Mouse (Mus musculus): ENCODE results near the gene Ascc2. TPM values are rescaled to one million over a fixed set of nuclear protein-coding genes. Genes with fewer than 3 reads are reported as not detected.
"Not testable (repeated sequence)": the region's sequence is repeated elsewhere in the genome, so short reads cannot be mapped to it uniquely, and the experiment has no call there.

Gene Ascc2
- polyA plus RNA-seq, 1 experiment, result 30.5 TPM

DNA sequence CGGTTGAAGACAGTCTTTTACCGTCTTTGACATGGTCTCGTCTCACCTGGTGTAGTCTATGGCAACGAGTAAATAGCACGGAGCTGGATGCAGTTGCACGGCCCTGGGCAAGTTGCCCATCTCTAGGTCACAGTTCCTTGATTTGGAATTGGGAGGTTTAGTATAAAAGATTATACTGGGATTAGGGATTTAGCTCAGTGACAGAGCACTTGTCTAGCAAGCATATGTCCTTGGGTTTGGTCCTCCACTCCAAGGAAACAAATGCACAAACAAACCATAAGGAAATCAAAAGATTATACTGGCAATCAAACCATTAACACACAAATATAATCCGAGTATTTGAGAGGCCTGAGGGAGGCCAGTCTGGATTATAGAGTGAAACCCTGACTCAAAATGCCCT is 9.9 kb upstream of the Ascc2 start:
- Histone ChIP-seq H3K27me3 (replicated peaks) (peaks cover 10% of the 10 kb centered on the region), H3K36me3 (replicated peaks; ENCODE audit: low read length) (no peaks in the 10 kb centered on the region), H3K9me3 (no peaks in the 10 kb centered on the region), H3K4me1 (peaks cover 40% of the 10 kb centered on the region), H3K4me3 (replicated peaks) (no peak overlapping the region)
- no peak for TF ChIP-seq FLI1 (IDR thresholded peaks at IDR 0.05; ENCODE audit: low read length)
- no peak for TF ChIP-seq GATA1 (IDR thresholded peaks at IDR 0.05; ENCODE audit: borderline replicate concordance, low read length)

DNA sequence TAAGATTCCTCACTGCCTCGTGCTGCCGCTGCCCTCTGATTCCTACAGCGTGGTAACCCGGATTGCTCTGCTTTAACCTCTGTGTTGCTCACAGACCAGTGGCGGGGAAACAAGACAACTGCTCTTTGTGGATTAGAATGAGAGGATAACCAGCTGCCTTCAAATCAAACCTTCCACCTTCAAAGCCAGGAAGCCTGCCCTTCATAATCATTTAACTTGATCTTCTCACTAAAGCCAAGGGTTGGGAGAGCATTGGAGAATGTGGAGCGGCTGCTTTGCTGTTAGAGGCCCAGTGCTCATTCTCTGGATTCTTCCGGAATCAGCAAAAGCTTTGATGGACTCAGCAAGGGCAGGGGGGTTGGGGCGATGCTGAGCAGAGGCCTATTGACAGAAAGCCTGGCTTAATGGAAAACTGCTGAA is 7.7 kb upstream of the Ascc2 start:
- peaks cover 4% of the 10 kb centered on the region for H3K27me3 ChIP-seq (replicated peaks)

DNA sequence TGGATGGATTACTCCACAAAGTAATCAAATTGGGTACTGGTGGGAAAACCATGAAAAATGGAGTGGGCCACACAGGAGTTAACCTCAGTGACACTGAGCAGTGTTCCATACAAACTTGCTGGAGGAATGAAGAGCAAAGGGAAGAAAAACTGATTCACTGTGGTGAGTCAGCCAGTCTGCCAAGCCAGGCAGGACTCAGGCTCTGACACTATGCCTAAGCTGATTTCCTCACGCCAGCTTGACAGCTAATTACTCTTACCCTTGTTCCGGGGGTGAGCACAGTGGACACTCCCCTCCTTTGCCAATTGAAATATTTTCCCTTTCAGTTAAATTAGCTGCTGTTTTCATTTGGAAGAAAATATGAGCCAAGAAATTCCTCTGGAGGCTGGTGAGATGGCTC is 4.1 kb upstream of the Ascc2 start:
- Histone ChIP-seq H3K27me3 (replicated peaks) (no peaks in the 10 kb centered on the region), H3K4me3 (replicated peaks) (no peak overlapping the region), H3K9me3 (no peaks in the 10 kb centered on the region), H3K36me3 (replicated peaks; ENCODE audit: low read length) (no peaks in the 10 kb centered on the region), H3K4me1 (peaks cover 63% of the 10 kb centered on the region)
- TF ChIP-seq FLI1 (IDR thresholded peaks at IDR 0.05; ENCODE audit: low read length) (no peak), GATA1 (IDR thresholded peaks at IDR 0.05; ENCODE audit: borderline replicate concordance, low read length) (no peak)

More for the DNA sequence above, 7.7 kb upstream of the Ascc2 start:
- TF ChIP-seq GATA1 (IDR thresholded peaks at IDR 0.05; ENCODE audit: borderline replicate concordance, low read length), result no peak
- TF ChIP-seq FLI1 (IDR thresholded peaks at IDR 0.05; ENCODE audit: low read length), result no peak
- peaks cover 48% of the 10 kb centered on the region for H3K4me1 ChIP-seq
- no peak overlapping the region for H3K4me3 ChIP-seq (replicated peaks)
- H3K36me3 ChIP-seq (replicated peaks; ENCODE audit: low read length), result no peaks in the 10 kb centered on the region
- no peaks in the 10 kb centered on the region for H3K9me3 ChIP-seq

DNA sequence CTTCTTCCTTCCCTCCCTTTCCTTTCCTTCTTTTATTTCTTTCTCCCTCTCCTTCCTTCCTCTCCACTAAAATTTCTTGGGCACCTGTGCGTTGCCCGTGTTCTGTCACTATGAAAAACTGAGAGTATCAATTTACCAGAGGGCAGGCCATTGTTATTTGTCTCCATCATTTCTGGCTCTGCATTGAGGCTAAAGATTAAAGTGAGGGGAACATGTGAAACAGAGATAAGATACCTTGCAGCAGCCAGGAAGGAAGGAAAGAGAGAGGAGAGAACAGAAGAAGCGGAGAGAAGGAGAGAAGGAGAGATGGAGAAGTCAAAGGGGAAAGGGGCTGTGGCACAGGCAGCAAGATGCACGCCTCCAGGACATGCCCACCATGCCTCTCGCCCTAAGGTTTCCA is 3.2 kb upstream of the Ascc2 start:
- TF ChIP-seq GATA1 (IDR thresholded peaks at IDR 0.05; ENCODE audit: borderline replicate concordance, low read length) (no peak), FLI1 (IDR thresholded peaks at IDR 0.05; ENCODE audit: low read length) (no peak)
- no peaks in the 10 kb centered on the region for H3K9me3 ChIP-seq
- peaks cover 66% of the 10 kb centered on the region for H3K4me1 ChIP-seq
- peaks cover 3% of the 10 kb centered on the region for H3K36me3 ChIP-seq (replicated peaks; ENCODE audit: low read length)
- no peak overlapping the region for H3K4me3 ChIP-seq (replicated peaks)
- no peaks in the 10 kb centered on the region for H3K27me3 ChIP-seq (replicated peaks)

DNA sequence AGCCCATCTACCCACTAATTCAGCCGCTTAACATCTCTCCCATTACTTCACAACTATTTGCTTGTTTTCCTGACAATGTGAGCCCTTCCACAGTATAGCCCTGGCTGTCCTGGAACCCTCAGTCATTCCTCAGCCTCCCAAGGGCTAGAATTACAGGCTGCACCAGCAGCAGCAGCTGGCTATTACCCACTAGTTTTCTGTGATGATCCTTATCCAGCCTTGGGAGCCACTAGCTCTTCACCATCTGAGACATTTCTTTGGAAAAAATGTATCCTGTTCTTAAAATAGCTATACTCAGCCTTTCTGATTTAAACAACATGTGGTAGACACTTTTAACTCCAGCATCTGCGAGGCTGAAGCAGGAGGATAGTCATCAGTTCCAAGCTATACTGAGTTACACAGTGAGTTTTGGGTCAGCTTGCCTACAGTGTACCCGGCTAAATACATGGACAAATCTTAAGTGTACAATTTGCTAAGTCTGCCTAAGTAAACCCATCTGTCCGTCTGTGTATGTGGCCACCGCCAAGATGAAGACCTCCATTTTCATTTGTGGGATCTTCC is 685 bp upstream of the Ascc2 start:
- no peaks in the 10 kb centered on the region for H3K27me3 ChIP-seq (replicated peaks)
- H3K9me3 ChIP-seq, result no peaks in the 10 kb centered on the region
- H3K4me1 ChIP-seq, result peaks cover 57% of the 10 kb centered on the region
- peak overlapping the region; percentile 96 for H3K4me3 ChIP-seq (replicated peaks)
- peaks cover 19% of the 10 kb centered on the region for H3K36me3 ChIP-seq (replicated peaks; ENCODE audit: low read length)
- TF ChIP-seq FLI1 (IDR thresholded peaks at IDR 0.05; ENCODE audit: low read length), result no peak
- no peak for TF ChIP-seq GATA1 (IDR thresholded peaks at IDR 0.05; ENCODE audit: borderline replicate concordance, low read length)

DNA sequence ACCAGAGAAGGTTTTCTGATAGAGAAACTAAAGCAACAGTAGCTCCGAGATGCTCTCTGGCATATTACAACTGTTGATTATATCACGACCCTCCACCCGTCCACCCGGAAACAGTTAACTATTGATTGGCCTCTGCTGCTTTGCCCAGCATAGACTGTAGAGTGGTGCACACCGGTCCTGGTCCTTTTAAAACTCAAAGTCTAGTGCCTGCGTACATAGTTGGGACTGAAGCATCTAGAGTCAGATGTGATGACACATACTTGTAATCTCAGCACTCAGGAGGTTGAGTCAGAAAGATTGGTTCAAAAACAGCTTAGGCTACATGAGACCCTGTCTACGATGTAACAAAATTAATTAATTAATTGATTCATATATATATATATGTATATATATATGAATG is 714 bp downstream of the Ascc2 start:
- H3K9me3 ChIP-seq, result no peaks in the 10 kb centered on the region
- peaks cover 54% of the 10 kb centered on the region for H3K4me1 ChIP-seq
- peak overlapping the region; percentile 96 for H3K4me3 ChIP-seq (replicated peaks)
- TF ChIP-seq GATA1 (IDR thresholded peaks at IDR 0.05; ENCODE audit: borderline replicate concordance, low read length) (no peak), FLI1 (IDR thresholded peaks at IDR 0.05; ENCODE audit: low read length) (no peak)
- H3K27me3 ChIP-seq (replicated peaks), result no peaks in the 10 kb centered on the region
- peaks cover 32% of the 10 kb centered on the region for H3K36me3 ChIP-seq (replicated peaks; ENCODE audit: low read length)

DNA sequence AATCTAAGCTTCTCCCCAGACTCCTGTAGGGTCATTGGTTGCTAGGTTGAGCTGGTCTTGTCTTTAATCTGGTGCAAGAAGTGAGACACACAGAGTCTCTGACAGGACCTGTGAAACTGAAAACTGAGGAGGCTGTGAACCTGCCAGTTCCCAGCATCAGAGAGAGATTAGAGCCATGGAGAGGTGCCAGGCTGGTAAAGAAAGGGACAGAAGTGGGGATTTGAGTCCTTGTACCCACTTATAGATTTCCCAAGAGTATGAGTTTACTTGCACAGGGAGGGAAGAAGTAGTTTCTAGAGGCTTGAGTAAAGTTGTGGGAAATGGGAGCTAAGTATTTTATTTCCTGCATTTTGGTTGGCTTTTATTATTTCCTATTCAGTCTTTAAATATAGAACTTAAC is 3.6 kb downstream of the Ascc2 start:
- no peaks in the 10 kb centered on the region for H3K27me3 ChIP-seq (replicated peaks)
- TF ChIP-seq GATA1 (IDR thresholded peaks at IDR 0.05; ENCODE audit: borderline replicate concordance, low read length) (no peak), FLI1 (IDR thresholded peaks at IDR 0.05; ENCODE audit: low read length) (no peak)
- H3K9me3 ChIP-seq, result no peaks in the 10 kb centered on the region
- H3K36me3 ChIP-seq (replicated peaks; ENCODE audit: low read length), result peaks cover 57% of the 10 kb centered on the region
- peaks cover 46% of the 10 kb centered on the region for H3K4me1 ChIP-seq
- no peak overlapping the region for H3K4me3 ChIP-seq (replicated peaks)

DNA sequence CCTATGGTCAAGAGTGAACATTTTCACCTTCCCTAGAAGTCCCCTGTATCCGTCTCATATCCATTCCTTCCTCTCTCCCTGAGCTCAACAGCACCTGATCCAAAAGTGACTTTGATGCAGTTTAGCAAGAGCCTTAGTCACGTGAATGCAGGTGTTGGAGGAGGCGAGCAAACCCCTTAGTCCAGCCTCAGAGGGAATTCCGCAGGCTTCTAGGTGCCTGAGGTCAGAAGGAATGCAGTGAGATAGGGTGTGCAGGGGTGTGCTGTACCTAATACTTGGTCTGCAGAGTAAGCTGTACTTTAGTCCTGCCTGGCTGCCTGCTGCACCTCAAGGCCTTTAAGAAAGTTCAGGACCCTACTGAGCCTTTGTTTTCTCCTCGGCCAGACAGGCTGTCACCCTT is 6.2 kb downstream of the Ascc2 start:
- peaks cover 25% of the 10 kb centered on the region for H3K4me1 ChIP-seq
- no peak overlapping the region for H3K4me3 ChIP-seq (replicated peaks)
- peaks cover 82% of the 10 kb centered on the region for H3K36me3 ChIP-seq (replicated peaks; ENCODE audit: low read length)
- no peaks in the 10 kb centered on the region for H3K27me3 ChIP-seq (replicated peaks)
- no peak for TF ChIP-seq GATA1 (IDR thresholded peaks at IDR 0.05; ENCODE audit: borderline replicate concordance, low read length)
- TF ChIP-seq FLI1 (IDR thresholded peaks at IDR 0.05; ENCODE audit: low read length), result no peak
- no peaks in the 10 kb centered on the region for H3K9me3 ChIP-seq

DNA sequence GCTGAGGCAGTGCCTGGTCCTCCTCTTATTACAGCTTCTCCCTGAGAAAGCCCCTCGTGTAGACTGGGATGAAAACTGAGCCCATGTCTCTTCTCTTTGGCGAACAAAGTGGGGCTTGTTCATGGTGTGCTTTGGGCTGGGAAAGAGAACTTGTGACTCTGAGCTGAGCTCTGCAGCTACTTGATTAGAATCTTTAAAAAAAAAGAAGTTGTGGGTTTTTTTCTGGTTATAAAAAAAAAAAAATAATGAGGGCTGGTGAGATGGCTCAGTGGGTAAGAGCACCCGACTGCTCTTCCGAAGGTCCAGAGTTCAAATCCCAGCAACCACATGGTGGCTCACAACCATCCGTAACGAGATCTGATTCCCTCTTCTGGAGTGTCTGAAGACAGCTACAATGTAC is 7.6 kb downstream of the Ascc2 start:
- not testable (repeated sequence) for H3K27me3 ChIP-seq (replicated peaks); H3K4me3 ChIP-seq (replicated peaks)
- peaks cover 92% of the 10 kb centered on the region for H3K36me3 ChIP-seq (replicated peaks; ENCODE audit: low read length)

DNA sequence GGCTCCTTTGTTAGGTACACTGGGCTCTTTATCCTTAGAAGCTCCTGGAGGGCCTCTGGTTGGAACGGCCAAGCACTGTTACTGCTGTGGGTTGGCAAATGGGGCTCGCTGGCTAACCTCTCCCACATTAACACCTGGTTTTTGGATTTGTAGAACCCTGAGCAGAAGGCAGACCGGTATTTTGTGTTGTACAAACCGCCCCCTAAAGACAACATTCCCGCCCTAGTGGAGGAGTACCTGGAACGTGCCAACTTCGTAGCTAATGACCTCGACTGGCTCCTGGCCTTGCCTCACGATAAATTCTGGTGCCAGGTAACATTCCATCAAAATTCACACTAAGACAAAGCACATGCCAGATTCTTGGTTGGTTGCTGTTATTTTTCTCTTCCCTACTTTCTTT is 8.9 kb downstream of the Ascc2 start:
- no peaks in the 10 kb centered on the region for H3K9me3 ChIP-seq
- H3K27me3 ChIP-seq (replicated peaks), result no peaks in the 10 kb centered on the region
- H3K4me3 ChIP-seq (replicated peaks), result no peak overlapping the region
- peaks cover 7% of the 10 kb centered on the region for H3K4me1 ChIP-seq
- H3K36me3 ChIP-seq (replicated peaks; ENCODE audit: low read length), result peaks cover 90% of the 10 kb centered on the region
- TF ChIP-seq GATA1 (IDR thresholded peaks at IDR 0.05; ENCODE audit: borderline replicate concordance, low read length), result no peak
- no peak for TF ChIP-seq FLI1 (IDR thresholded peaks at IDR 0.05; ENCODE audit: low read length)

More for the DNA sequence above, 7.6 kb downstream of the Ascc2 start:
- peaks cover 11% of the 10 kb centered on the region for H3K4me1 ChIP-seq
- H3K9me3 ChIP-seq, result not testable (repeated sequence)

DNA sequence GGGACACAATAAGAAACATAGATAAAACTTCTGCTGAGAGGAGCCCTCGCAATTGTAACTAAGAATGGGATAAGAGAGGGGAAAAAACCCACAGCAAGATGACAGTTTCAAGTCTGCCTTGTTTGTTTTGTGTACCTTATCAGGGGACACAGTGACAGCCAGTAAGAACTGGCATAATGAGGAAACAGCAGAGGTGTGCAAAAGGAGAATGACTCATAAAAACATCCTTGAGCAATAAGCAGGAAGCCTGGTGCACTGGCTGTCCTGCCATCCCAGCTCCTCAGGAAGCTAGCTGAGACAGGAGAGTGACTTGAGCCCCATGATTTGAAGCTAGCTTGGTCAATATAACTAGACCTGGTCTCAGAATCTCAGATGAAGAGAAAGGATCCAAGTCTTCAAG is 22.3 kb downstream of the Ascc2 start:
- no peaks in the 10 kb centered on the region for H3K27me3 ChIP-seq (replicated peaks)
- TF ChIP-seq FLI1 (IDR thresholded peaks at IDR 0.05; ENCODE audit: low read length) (no peak), GATA1 (IDR thresholded peaks at IDR 0.05; ENCODE audit: borderline replicate concordance, low read length) (no peak)
- H3K36me3 ChIP-seq (replicated peaks; ENCODE audit: low read length), result peaks cover 68% of the 10 kb centered on the region
- peak overlapping the region; percentile 38 for H3K4me3 ChIP-seq (replicated peaks)
- H3K4me1 ChIP-seq, result peaks cover 59% of the 10 kb centered on the region
- H3K9me3 ChIP-seq, result no peaks in the 10 kb centered on the region

Measured in megakaryocyte, embryonic 14.5 days (primary cell).